Mouse (Mus musculus): Measurements from ENCODE around the gene Nr6a1.

Gene Nr6a1

GRCm38 (mm10) chr2:38944460-38945161, 17.1 kb upstream of the Nr6a1 start:
- Histone ChIP-seq H3K36me3 (ENCODE audit: control insufficient read depth, insufficient read depth, low read length, poor library complexity, severe bottlenecking) (no peaks in the 10 kb centered on the region), H3K27me3 (ENCODE audit: control insufficient read depth, insufficient read depth, low read length, poor library complexity, severe bottlenecking) (no peaks in the 10 kb centered on the region)
- DNase-seq (ENCODE audit: low read depth, low spot score): no peak

GRCm38 (mm10) chr2:38943977-38944376, 16.5 kb upstream of the Nr6a1 start:
- no peak for DNase-seq (ENCODE audit: low read depth, low spot score)
- H3K36me3 ChIP-seq (ENCODE audit: control insufficient read depth, insufficient read depth, low read length, poor library complexity, severe bottlenecking): no peaks in the 10 kb centered on the region
- H3K27me3 ChIP-seq (ENCODE audit: control insufficient read depth, insufficient read depth, low read length, poor library complexity, severe bottlenecking): no peaks in the 10 kb centered on the region

- H3K36me3 ChIP-seq (ENCODE audit: control insufficient read depth, insufficient read depth, low read length, poor library complexity, severe bottlenecking): no peaks in the 10 kb centered on the region
- no peaks in the 10 kb centered on the region for H3K27me3 ChIP-seq (ENCODE audit: control insufficient read depth, insufficient read depth, low read length, poor library complexity, severe bottlenecking)
- no peak for DNase-seq (ENCODE audit: low read depth, low spot score)
Observed at GRCm38 (mm10) chr2:38943161-38943560, 15.7 kb upstream of the Nr6a1 start.

- Histone ChIP-seq H3K36me3 (ENCODE audit: control insufficient read depth, insufficient read depth, low read length, poor library complexity, severe bottlenecking) (no peaks in the 10 kb centered on the region), H3K27me3 (ENCODE audit: control insufficient read depth, insufficient read depth, low read length, poor library complexity, severe bottlenecking) (no peaks in the 10 kb centered on the region)
- DNase-seq (ENCODE audit: low read depth, low spot score): no peak
Observed at GRCm38 (mm10) chr2:38941898-38942297, 14.4 kb upstream of the Nr6a1 start.

- no peaks in the 10 kb centered on the region for H3K27me3 ChIP-seq (ENCODE audit: control insufficient read depth, insufficient read depth, low read length, poor library complexity, severe bottlenecking)
- DNase-seq (ENCODE audit: low read depth, low spot score): no peak
- H3K36me3 ChIP-seq (ENCODE audit: control insufficient read depth, insufficient read depth, low read length, poor library complexity, severe bottlenecking): no peaks in the 10 kb centered on the region
Observed at GRCm38 (mm10) chr2:38941426-38941825, 13.9 kb upstream of the Nr6a1 start.

GRCm38 (mm10) chr2:38939047-38939446, 11.6 kb upstream of the Nr6a1 start:
- DNase-seq (ENCODE audit: low read depth, low spot score): no peak
- Histone ChIP-seq H3K27me3 (ENCODE audit: control insufficient read depth, insufficient read depth, low read length, poor library complexity, severe bottlenecking) (no peaks in the 10 kb centered on the region), H3K36me3 (ENCODE audit: control insufficient read depth, insufficient read depth, low read length, poor library complexity, severe bottlenecking) (no peaks in the 10 kb centered on the region)

- no peaks in the 10 kb centered on the region for H3K27me3 ChIP-seq (ENCODE audit: control insufficient read depth, insufficient read depth, low read length, poor library complexity, severe bottlenecking)
- no peaks in the 10 kb centered on the region for H3K36me3 ChIP-seq (ENCODE audit: control insufficient read depth, insufficient read depth, low read length, poor library complexity, severe bottlenecking)
- no peak for DNase-seq (ENCODE audit: low read depth, low spot score)
Observed at GRCm38 (mm10) chr2:38938007-38938406, 10.5 kb upstream of the Nr6a1 start.

- H3K27me3 ChIP-seq (ENCODE audit: control insufficient read depth, insufficient read depth, low read length, poor library complexity, severe bottlenecking): no peaks in the 10 kb centered on the region
- H3K36me3 ChIP-seq (ENCODE audit: control insufficient read depth, insufficient read depth, low read length, poor library complexity, severe bottlenecking): no peaks in the 10 kb centered on the region
- DNase-seq (ENCODE audit: low read depth, low spot score): no peak
Observed at GRCm38 (mm10) chr2:38937396-38937795, 9.9 kb upstream of the Nr6a1 start.

GRCm38 (mm10) chr2:38936721-38937378, 9.4 kb upstream of the Nr6a1 start:
- H3K27me3 ChIP-seq (ENCODE audit: control insufficient read depth, insufficient read depth, low read length, poor library complexity, severe bottlenecking): no peaks in the 10 kb centered on the region
- no peaks in the 10 kb centered on the region for H3K36me3 ChIP-seq (ENCODE audit: control insufficient read depth, insufficient read depth, low read length, poor library complexity, severe bottlenecking)
- DNase-seq (ENCODE audit: low read depth, low spot score): no peak

GRCm38 (mm10) chr2:38934936-38935335, 7.4 kb upstream of the Nr6a1 start:
- DNase-seq (ENCODE audit: low read depth, low spot score): no peak
- Histone ChIP-seq H3K27me3 (ENCODE audit: control insufficient read depth, insufficient read depth, low read length, poor library complexity, severe bottlenecking) (no peaks in the 10 kb centered on the region), H3K36me3 (ENCODE audit: control insufficient read depth, insufficient read depth, low read length, poor library complexity, severe bottlenecking) (no peaks in the 10 kb centered on the region)

GRCm38 (mm10) chr2:38933931-38934330, 6.4 kb upstream of the Nr6a1 start:
- DNase-seq (ENCODE audit: low read depth, low spot score): no peak
- Histone ChIP-seq H3K36me3 (ENCODE audit: control insufficient read depth, insufficient read depth, low read length, poor library complexity, severe bottlenecking) (no peaks in the 10 kb centered on the region), H3K27me3 (ENCODE audit: control insufficient read depth, insufficient read depth, low read length, poor library complexity, severe bottlenecking) (no peaks in the 10 kb centered on the region)

- peak; percentile 75 for DNase-seq (ENCODE audit: low read depth, low spot score)
- no peaks in the 10 kb centered on the region for H3K27me3 ChIP-seq (ENCODE audit: control insufficient read depth, insufficient read depth, low read length, poor library complexity, severe bottlenecking)
- no peaks in the 10 kb centered on the region for H3K36me3 ChIP-seq (ENCODE audit: control insufficient read depth, insufficient read depth, low read length, poor library complexity, severe bottlenecking)
Observed at GRCm38 (mm10) chr2:38931851-38932667, 4.6 kb upstream of the Nr6a1 start, which contains the start of gene Olfml2a. Gene Olfml2a (plus strand): TSS chr2:38931978.

- H3K36me3 ChIP-seq (ENCODE audit: control insufficient read depth, insufficient read depth, low read length, poor library complexity, severe bottlenecking): no peaks in the 10 kb centered on the region
- no peak for DNase-seq (ENCODE audit: low read depth, low spot score)
- H3K27me3 ChIP-seq (ENCODE audit: control insufficient read depth, insufficient read depth, low read length, poor library complexity, severe bottlenecking): peaks cover 5% of the 10 kb centered on the region; the same call in 1 of the 2 replicates
Observed at GRCm38 (mm10) chr2:38930269-38930668, 2.8 kb upstream of the Nr6a1 start.

GRCm38 (mm10) chr2:38926145-38926891, 1.2 kb downstream of the Nr6a1 start:
- peak; percentile 96 for DNase-seq (ENCODE audit: low read depth, low spot score)
- H3K36me3 ChIP-seq (ENCODE audit: control insufficient read depth, insufficient read depth, low read length, poor library complexity, severe bottlenecking): no peaks in the 10 kb centered on the region

More at GRCm38 (mm10) chr2:38926145-38926891, 1.2 kb downstream of the Nr6a1 start:
- peaks cover 5% of the 10 kb centered on the region; the same call in 1 of the 2 replicates for H3K27me3 ChIP-seq (ENCODE audit: control insufficient read depth, insufficient read depth, low read length, poor library complexity, severe bottlenecking)

Measured in splenic B cell, adult 2 months (primary cell).